Mouse (Mus musculus) cortical plate, adult 2 months (tissue): Measurements from ENCODE around the gene Dennd1c.

Source experiments
- CTCF ChIP-seq: fragments of 200-500 bp; IDR thresholded peaks from 2 replicates; pipeline ENCODE4 v1.5.1; 2011; ENCODE audit warnings: mild to moderate bottlenecking, control low read depth, low read length; ENCODE audit not compliant: insufficient read depth; ENCODE audit errors: extremely low read depth
- POLR2A ChIP-seq: fragments of 200-500 bp; IDR thresholded peaks from 2 replicates; pipeline ENCODE4 v1.6.1; 2011; ENCODE audit warnings: mild to moderate bottlenecking, low read length, control low read depth; ENCODE audit not compliant: insufficient read depth; ENCODE audit errors: extremely low read depth

DNA sequence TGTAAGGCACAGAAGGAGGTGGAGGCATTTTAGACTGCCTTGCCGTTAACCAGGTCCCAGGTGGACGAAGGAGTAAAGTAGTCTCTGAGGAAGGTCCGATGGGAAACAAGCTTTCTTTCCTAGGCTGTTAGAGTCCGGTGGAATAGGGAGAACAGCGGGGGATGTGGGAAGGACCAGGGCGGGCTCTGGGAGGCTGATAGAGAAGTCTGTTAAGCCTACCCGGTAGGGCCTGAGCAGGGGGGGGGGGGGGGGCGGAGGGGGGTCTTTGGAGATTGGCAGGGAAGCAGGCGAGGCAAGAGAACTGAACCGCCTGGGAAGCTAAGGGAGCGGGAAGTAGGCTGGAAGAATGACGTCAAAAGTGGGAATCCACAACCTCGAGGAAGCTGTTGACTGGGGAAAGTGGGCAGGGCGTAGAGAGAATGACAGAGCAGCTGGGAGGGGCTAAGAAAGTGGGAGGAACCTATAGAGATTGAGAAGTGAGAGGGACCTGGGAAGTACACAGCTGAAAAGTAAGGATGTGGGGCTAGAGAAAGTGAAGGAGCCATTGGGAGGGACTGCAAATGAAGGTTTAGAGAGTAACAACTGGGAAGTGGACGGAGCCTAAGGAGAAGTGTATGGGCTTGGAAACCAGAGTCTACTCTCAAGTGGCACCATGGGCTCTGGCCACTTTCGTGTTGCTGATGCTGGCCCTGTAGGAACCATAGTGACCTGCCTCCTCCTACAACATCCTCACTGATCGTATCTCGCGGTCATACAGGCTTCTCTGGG, 17.7 kb upstream of the Dennd1c start:
- TF ChIP-seq CTCF, result no peak
- TF ChIP-seq POLR2A, result no peak
